Mouse (Mus musculus): ENCODE measurements around the gene Parp2.

The Parp2 gene

GRCm38 (mm10) chr14:50829878-50830277, 22.2 kb downstream of the Parp2 start:
- no peak for DNase-seq (ENCODE audit: low read depth)

- peak; percentile 76 for DNase-seq (ENCODE audit: low read depth)
Measured at GRCm38 (mm10) chr14:50833964-50834363, 26.3 kb downstream of the Parp2 start.

GRCm38 (mm10) chr14:50834435-50834834, 26.8 kb downstream of the Parp2 start:
- DNase-seq (ENCODE audit: low read depth), result no peak

GRCm38 (mm10) chr14:50837236-50837635, 29.6 kb downstream of the Parp2 start:
- no peak for DNase-seq (ENCODE audit: low read depth)

- no peak for DNase-seq (ENCODE audit: low read depth)
Measured at GRCm38 (mm10) chr14:50855788-50856187, 48.1 kb downstream of the Parp2 start.

- no peak for DNase-seq (ENCODE audit: low read depth)
Measured at GRCm38 (mm10) chr14:50862641-50863040, 55.0 kb downstream of the Parp2 start.

GRCm38 (mm10) chr14:50865005-50865404, 57.4 kb downstream of the Parp2 start:
- peak; percentile 30 for DNase-seq (ENCODE audit: low read depth)

GRCm38 (mm10) chr14:50866966-50867365, 59.3 kb downstream of the Parp2 start:
- no peak for DNase-seq (ENCODE audit: low read depth)

GRCm38 (mm10) chr14:50868211-50868610, 60.6 kb downstream of the Parp2 start:
- DNase-seq (ENCODE audit: low read depth), result no peak

- no peak for DNase-seq (ENCODE audit: low read depth)
Measured at GRCm38 (mm10) chr14:50868656-50869055, 61.0 kb downstream of the Parp2 start.

- DNase-seq (ENCODE audit: low read depth), result peak; percentile 92
Measured at GRCm38 (mm10) chr14:50869889-50870804, 62.5 kb downstream of the Parp2 start, which contains the start of gene Tep1. Gene Tep1 (minus strand): TSS chr14:50870560.

- DNase-seq (ENCODE audit: low read depth), result no peak
Measured at GRCm38 (mm10) chr14:50870805-50871143, 63.1 kb downstream of the Parp2 start.
